Mouse (Mus musculus) forebrain, embryonic 11.5 days (tissue): ENCODE measurements around the gene Tlr13. TPM values are rescaled to one million over a fixed set of nuclear protein-coding genes. Genes with fewer than 3 reads are reported as not detected.

Source experiments
- ATAC-seq: fragments of 200-750 bp; cut with Nextera tagmentation; replicated peaks from 2 replicates; pipeline ENCODE4 v1.8.0; 2017; ENCODE audit warnings: moderate TSS enrichment; ENCODE audit not compliant: low FRiP score
- DNase-seq: peaks from one replicate; pipeline ENCODE4 v3.0.0-alpha.2; 2017; ENCODE audit warnings: low spot score
- H3K27ac ChIP-seq: fragments of 300-500 bp; sonication (generic); 2 replicates; pipeline ENCODE4 v1.5.1; 2014; ENCODE audit warnings: low read depth, low read length
- H3K27me3 ChIP-seq: fragments of 300-500 bp; sonication (generic); 2 replicates; pipeline ENCODE4 v1.6.1; 2014; ENCODE audit warnings: mild to moderate bottlenecking, low read length, mixed read lengths; ENCODE audit not compliant: control insufficient read depth, insufficient read depth
- H3K36me3 ChIP-seq: fragments of 300-500 bp; sonication (generic); 2 replicates; pipeline ENCODE4 v1.6.1; 2014; ENCODE audit warnings: mild to moderate bottlenecking, low read length, moderate library complexity, mixed read lengths; ENCODE audit not compliant: control insufficient read depth, insufficient read depth
- H3K4me1 ChIP-seq: fragments of 300-500 bp; sonication (generic); replicated peaks from 2 replicates; pipeline ENCODE4 v1.6.1; 2014; ENCODE audit warnings: low read length, mixed read lengths; ENCODE audit not compliant: control insufficient read depth, insufficient read depth
- H3K4me2 ChIP-seq: fragments of 300-500 bp; sonication (generic); 2 replicates; pipeline ENCODE4 v1.6.1; 2014; ENCODE audit warnings: low read depth, mild to moderate bottlenecking, low read length, moderate library complexity, mixed read lengths; ENCODE audit not compliant: severe bottlenecking
- H3K4me3 ChIP-seq: fragments of 300-500 bp; sonication (generic); 2 replicates; pipeline ENCODE4 v1.5.1; 2014; ENCODE audit warnings: low read depth, low read length
- H3K9ac ChIP-seq: fragments of 300-500 bp; sonication (generic); 2 replicates; pipeline ENCODE4 v1.6.1; 2014; ENCODE audit warnings: low read length
- H3K9me3 ChIP-seq: fragments of 300-500 bp; sonication (generic); 2 replicates; pipeline ENCODE4 v1.6.1; 2016; ENCODE audit warnings: low read length, mixed read lengths; ENCODE audit not compliant: control insufficient read depth
- WGBS: fragments of 180-500 bp; shearing (Covaris S2); extraction: QIAGEN DNeasy Blood & Tissue Kit; methylation state at CpG from one replicate; pipeline ENCODE4 v1.1.7; 2014; 5-methylcytosine and 5-hydroxymethylcytosine counted together
- polyA plus RNA-seq: library from polyadenylated mRNA; unstranded; fragments of >200 nt; fragmentation: Nextera tagmentation; extraction: Ambion mirVana; gene quantifications from 2 replicates; pipeline ENCODE4 v1.2.1, GENCODE M21; 2014

Gene Tlr13
- polyA plus RNA-seq, 1 experiment from 2014 or later: 0.41 TPM

GRCm38 (mm10) chrX:106135916-106136575 is 7.0 kb upstream of the Tlr13 start:
- H3K27me3 ChIP-seq: no peaks in the 10 kb centered on the region
- H3K4me3 ChIP-seq: no peak overlapping the region
- 73% methylated on average over 12 of the region's 12 CpGs for WGBS
- H3K4me2 ChIP-seq: no peak overlapping the region
- ATAC-seq (no peak), DNase-seq (no peak)
- H3K9ac ChIP-seq: no peak overlapping the region
- no peak overlapping the region for H3K27ac ChIP-seq
- H3K4me1 ChIP-seq: no peaks in the 10 kb centered on the region
- no peaks in the 10 kb centered on the region for H3K9me3 ChIP-seq
- H3K36me3 ChIP-seq: no peaks in the 10 kb centered on the region

- WGBS: 79% methylated on average over 13 of the region's 13 CpGs
- Histone ChIP-seq H3K36me3 (no peaks in the 10 kb centered on the region), H3K9me3 (no peaks in the 10 kb centered on the region), H3K4me3 (no peak overlapping the region), H3K4me1 (no peaks in the 10 kb centered on the region), H3K27me3 (no peaks in the 10 kb centered on the region), H3K27ac (no peak overlapping the region), H3K9ac (no peak overlapping the region), H3K4me2 (no peak overlapping the region)
- DNase-seq (no peak), ATAC-seq (no peak)
These were observed 3.5 kb upstream of the Tlr13 start for GRCm38 (mm10) chrX:106139309-106140070.

- Histone ChIP-seq H3K27me3 (no peaks in the 10 kb centered on the region), H3K9me3 (no peaks in the 10 kb centered on the region), H3K4me3 (no peak overlapping the region), H3K4me1 (no peaks in the 10 kb centered on the region), H3K27ac (no peak overlapping the region), H3K9ac (no peak overlapping the region), H3K36me3 (no peaks in the 10 kb centered on the region), H3K4me2 (no peak overlapping the region)
- DNase-seq (no peak), ATAC-seq (no peak)
- WGBS: 92% methylated on average over 1 of the region's 1 CpGs
These were observed 5.2 kb downstream of the Tlr13 start for GRCm38 (mm10) chrX:106148185-106148584.

- WGBS: 87% methylated on average over 3 of the region's 3 CpGs
- no peak for ATAC-seq
These were observed 6.5 kb downstream of the Tlr13 start for GRCm38 (mm10) chrX:106149460-106149859.

GRCm38 (mm10) chrX:106154180-106154586 is 11.2 kb downstream of the Tlr13 start:
- H3K27me3 ChIP-seq: no peaks in the 10 kb centered on the region; the same call in 1 of the 2 replicates
- H3K36me3 ChIP-seq: no peaks in the 10 kb centered on the region
- H3K9me3 ChIP-seq: no peaks in the 10 kb centered on the region

More at GRCm38 (mm10) chrX:106149460-106149859, 6.5 kb downstream of the Tlr13 start:
- DNase-seq: no peak
- no peaks in the 10 kb centered on the region for H3K36me3 ChIP-seq
- H3K4me2 ChIP-seq: no peak overlapping the region
- no peaks in the 10 kb centered on the region for H3K4me1 ChIP-seq
- no peak overlapping the region for H3K4me3 ChIP-seq
- H3K27ac ChIP-seq: no peak overlapping the region
- H3K9me3 ChIP-seq: no peaks in the 10 kb centered on the region
- no peaks in the 10 kb centered on the region; the same call in 1 of the 2 replicates for H3K27me3 ChIP-seq
- H3K9ac ChIP-seq: no peak overlapping the region

GRCm38 (mm10) chrX:106155892-106156291 is 12.9 kb downstream of the Tlr13 start:
- H3K4me3 ChIP-seq: no peak overlapping the region
- WGBS: 81% methylated on average over 4 of the region's 4 CpGs

More at GRCm38 (mm10) chrX:106154180-106154586, 11.2 kb downstream of the Tlr13 start:
- Histone ChIP-seq H3K9ac (no peak overlapping the region), H3K4me2 (no peak overlapping the region), H3K27ac (no peak overlapping the region), H3K4me3 (no peak overlapping the region), H3K4me1 (no peaks in the 10 kb centered on the region)
- ATAC-seq (no peak), DNase-seq (no peak)

GRCm38 (mm10) chrX:106163995-106164394 is 21.0 kb downstream of the Tlr13 start:
- Histone ChIP-seq H3K4me1 (no peaks in the 10 kb centered on the region), H3K36me3 (no peaks in the 10 kb centered on the region), H3K9ac (no peak overlapping the region), H3K4me3 (no peak overlapping the region), H3K27me3 (no peaks in the 10 kb centered on the region), H3K4me2 (no peak overlapping the region), H3K27ac (no peak overlapping the region), H3K9me3 (no peaks in the 10 kb centered on the region)
- DNase-seq (no peak), ATAC-seq (no peak)
- whole genome bisulfite sequencing: 64% methylated on average over 5 of the region's 5 CpGs

More at GRCm38 (mm10) chrX:106155892-106156291, 12.9 kb downstream of the Tlr13 start:
- H3K9me3 ChIP-seq: no peaks in the 10 kb centered on the region
- no peaks in the 10 kb centered on the region for H3K36me3 ChIP-seq
- H3K27ac ChIP-seq: no peak overlapping the region
- no peak overlapping the region for H3K9ac ChIP-seq
- no peaks in the 10 kb centered on the region for H3K4me1 ChIP-seq
- ATAC-seq (no peak), DNase-seq (no peak)
- no peaks in the 10 kb centered on the region; the same call in 1 of the 2 replicates for H3K27me3 ChIP-seq
- no peak overlapping the region for H3K4me2 ChIP-seq

- Histone ChIP-seq H3K27me3 (no peaks in the 10 kb centered on the region), H3K9me3 (no peaks in the 10 kb centered on the region), H3K4me2 (no peak overlapping the region), H3K9ac (no peak overlapping the region), H3K27ac (no peak overlapping the region), H3K4me3 (no peak overlapping the region), H3K36me3 (no peaks in the 10 kb centered on the region), H3K4me1 (no peaks in the 10 kb centered on the region)
- DNase-seq (no peak), ATAC-seq (no peak)
- WGBS: 79% methylated on average over 5 of the region's 5 CpGs
These were observed 21.6 kb downstream of the Tlr13 start for GRCm38 (mm10) chrX:106164555-106164954.
